Mouse (Mus musculus): ENCODE measurements at regions not wholly inside any gene's neighbourhood (a gene's known extent, or its start where the extent isn't known, plus 50 kb on each side); places are given as distances from the start of the nearest gene placed in this dataset.
"Not testable (repeated sequence)": the region's sequence is repeated elsewhere in the genome, so short reads cannot be mapped to it uniquely, and the experiment has no call there.

DNA sequence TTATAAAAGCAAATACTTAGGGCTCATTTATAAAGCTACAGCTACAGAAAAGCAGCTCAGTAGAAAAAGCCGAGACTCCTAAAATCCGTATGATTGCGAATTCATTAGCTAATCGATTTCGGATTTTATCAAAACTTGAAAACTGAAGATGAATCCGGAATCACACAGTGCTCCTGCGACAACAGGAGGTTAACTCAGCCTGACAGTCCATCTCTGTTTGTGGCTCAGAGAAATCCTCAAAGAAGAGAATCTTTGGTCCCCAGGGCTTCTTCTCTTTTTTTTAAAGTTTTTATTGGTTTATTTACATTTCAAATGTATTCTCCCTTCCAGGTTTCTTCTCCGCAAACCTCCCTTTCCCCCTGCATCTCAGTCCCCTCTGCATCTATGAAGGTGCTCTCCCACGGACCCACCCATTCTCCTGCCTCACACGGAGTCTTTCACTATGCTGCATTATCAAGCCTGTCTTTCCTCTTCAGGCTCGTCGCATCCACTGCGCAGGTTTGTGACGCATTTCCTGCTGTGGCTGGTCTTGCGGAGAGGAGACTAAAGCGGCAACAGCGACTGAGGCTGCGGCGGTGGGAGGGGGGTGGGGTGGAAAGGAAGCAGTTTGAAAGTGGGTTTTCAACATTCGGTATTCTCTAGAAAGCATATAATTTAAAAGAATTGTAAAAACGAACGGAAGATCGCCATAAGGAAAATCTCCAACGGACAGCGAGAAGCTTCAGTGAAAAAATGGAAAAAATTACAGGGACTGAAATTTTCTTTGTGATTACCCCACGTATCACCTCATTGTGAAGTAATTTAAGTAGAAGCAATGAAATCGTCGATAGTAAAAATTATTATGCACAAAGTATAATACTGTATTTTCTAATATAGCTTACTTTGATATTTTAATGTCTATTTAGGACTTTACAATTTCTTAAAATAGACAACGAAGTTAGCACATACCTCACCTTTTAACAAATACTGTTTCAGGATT lies 482.5 kb upstream of the Snrpn start:
- peak; percentile 63 for ATAC-seq (replicated peaks; ENCODE audit: low read depth, poor library complexity, severe bottlenecking)

DNA sequence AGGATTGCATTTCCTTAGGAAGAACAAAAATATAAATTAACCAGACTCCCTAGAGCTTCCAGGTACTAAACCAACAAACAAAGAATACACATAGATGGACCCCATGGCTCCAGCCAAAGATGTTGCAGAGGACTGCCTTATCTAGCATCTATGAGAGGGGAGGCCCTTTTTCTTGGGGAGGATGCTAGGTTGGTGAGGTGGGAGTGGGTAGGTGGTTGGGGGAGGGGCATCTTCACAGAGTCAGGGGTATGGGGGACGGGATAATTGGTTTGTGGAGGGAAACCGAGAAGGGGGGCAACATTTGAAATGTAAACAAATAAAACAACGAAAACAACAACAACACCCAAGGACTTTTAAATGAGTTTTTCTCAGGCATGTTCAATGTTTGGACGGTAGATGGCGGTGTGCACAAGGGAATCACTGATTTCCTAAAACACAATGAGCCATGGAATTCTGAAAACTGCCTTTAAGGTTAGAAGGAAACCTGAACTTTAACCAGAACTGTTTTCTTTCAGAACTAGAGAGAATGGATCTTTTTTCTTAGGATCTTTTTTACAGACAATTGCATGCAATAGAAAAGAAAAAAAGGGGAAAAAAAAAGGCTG lies 477.2 kb upstream of the Snrpn start:
- ATAC-seq (replicated peaks; ENCODE audit: low read depth, poor library complexity, severe bottlenecking), result not testable (repeated sequence)
